Mouse (Mus musculus): ENCODE measurements around the gene Psmb9. TPM values are rescaled to one million over a fixed set of nuclear protein-coding genes. Genes with fewer than 3 reads are reported as not detected.

The Psmb9 gene
- polyA plus RNA-seq, 1 experiment from 2014 or later, result 1.1 TPM

DNA sequence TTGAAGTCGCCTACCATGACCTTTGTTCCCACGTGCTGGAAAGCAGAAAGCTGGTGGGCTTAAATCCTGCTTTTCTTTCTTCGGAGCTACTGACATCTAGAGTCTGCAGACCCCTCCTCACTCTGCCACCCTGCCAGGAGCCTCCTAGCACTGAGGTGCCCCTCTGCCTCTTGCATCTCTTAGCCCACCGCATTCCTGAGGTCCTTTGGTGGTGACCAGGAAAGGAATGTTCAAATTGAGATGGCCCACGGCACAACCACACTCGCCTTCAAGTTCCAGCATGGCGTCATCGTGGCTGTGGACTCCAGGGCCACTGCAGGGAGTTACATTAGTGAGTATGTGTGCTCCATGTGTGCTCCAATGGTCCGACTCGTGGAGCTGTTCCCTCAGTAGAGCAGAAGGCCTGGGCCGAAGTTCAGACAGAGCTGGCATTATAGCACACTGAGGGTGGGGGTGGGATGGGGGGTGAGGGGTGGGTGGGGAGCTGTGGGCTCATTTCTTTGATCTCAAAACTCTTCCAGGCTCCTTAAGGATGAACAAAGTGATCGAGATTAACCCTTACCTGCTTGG lies 11.6 kb upstream of the Psmb9 start:
- Histone ChIP-seq H3K4me1 (ENCODE audit: control insufficient read depth, insufficient read depth, low read length) (no peaks in the 10 kb centered on the region; the same call in 1 of the 2 replicates), H3K9ac (replicated peaks; ENCODE audit: low read length) (no peak overlapping the region), H3K36me3 (replicated peaks; ENCODE audit: control insufficient read depth, insufficient read depth, low read depth, low read length) (no peaks in the 10 kb centered on the region), H3K27ac (replicated peaks; ENCODE audit: low read depth, low read length) (no peak overlapping the region), H3K4me2 (ENCODE audit: low read depth, low read length) (no peak overlapping the region), H3K27me3 (ENCODE audit: control insufficient read depth, insufficient read depth, low read length) (peaks cover 57% of the 10 kb centered on the region), H3K9me3 (replicated peaks; ENCODE audit: control insufficient read depth, low read length) (no peaks in the 10 kb centered on the region), H3K4me3 (ENCODE audit: low read depth, low read length) (no peak overlapping the region)
- DNase-seq (ENCODE audit: low spot score) (no peak), ATAC-seq (replicated peaks; ENCODE audit: insufficient number of reproducible peaks, low FRiP score, low TSS enrichment, low read depth) (no peak)
- 65% methylated on average over 12 of the region's 12 CpGs for WGBS

- peaks cover 62% of the 10 kb centered on the region for H3K27me3 ChIP-seq (ENCODE audit: control insufficient read depth, insufficient read depth, low read length)
- 8% methylated on average over 11 of the region's 11 CpGs for WGBS
- H3K9ac ChIP-seq (replicated peaks; ENCODE audit: low read length), result no peak overlapping the region
- no peaks in the 10 kb centered on the region for H3K36me3 ChIP-seq (replicated peaks; ENCODE audit: control insufficient read depth, insufficient read depth, low read depth, low read length)
- no peaks in the 10 kb centered on the region for H3K9me3 ChIP-seq (replicated peaks; ENCODE audit: control insufficient read depth, low read length)
- H3K4me2 ChIP-seq (ENCODE audit: low read depth, low read length), result no peak overlapping the region
- no peaks in the 10 kb centered on the region; the same call in 1 of the 2 replicates for H3K4me1 ChIP-seq (ENCODE audit: control insufficient read depth, insufficient read depth, low read length)
- no peak for DNase-seq (ENCODE audit: low spot score)
- no peak overlapping the region for H3K27ac ChIP-seq (replicated peaks; ENCODE audit: low read depth, low read length)
- ATAC-seq (replicated peaks; ENCODE audit: insufficient number of reproducible peaks, low FRiP score, low TSS enrichment, low read depth), result no peak
- H3K4me3 ChIP-seq (ENCODE audit: low read depth, low read length), result no peak overlapping the region
Observed at GRCm38 (mm10) chr17:34198521-34198912, 11.0 kb upstream of the Psmb9 start.

DNA sequence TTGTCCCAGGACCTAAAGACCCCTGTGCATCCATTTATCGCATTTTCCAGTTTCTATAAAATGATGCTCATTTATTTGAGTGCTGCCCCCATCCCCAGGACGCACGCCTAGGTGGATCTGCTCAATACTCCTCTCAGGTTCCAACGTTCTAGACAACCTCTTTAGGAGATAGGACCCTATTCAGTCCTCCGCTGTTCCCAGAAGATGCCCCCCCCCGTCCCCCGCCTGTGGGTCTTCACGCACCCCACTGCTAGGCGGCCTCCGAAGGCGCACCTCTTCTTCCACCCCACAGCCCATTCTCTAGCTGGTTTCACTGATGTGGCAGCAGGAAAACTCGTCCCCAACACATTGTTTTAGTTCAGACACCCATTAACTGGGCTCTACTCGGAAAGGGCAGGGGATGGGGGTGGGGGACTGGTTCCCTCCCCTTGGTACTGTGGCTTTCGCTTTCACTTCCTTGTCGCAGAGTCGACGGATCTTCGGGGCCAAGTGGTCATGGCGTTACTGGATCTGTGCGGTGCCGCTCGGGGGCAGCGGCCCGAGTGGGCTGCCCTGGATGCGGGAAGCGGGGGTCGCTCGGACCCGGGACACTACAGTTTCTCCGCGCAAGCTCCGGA lies 10.4 kb upstream of the Psmb9 start:
- no peaks in the 10 kb centered on the region for H3K9me3 ChIP-seq (replicated peaks; ENCODE audit: control insufficient read depth, low read length)
- H3K4me3 ChIP-seq (ENCODE audit: low read depth, low read length), result peak overlapping the region; percentile 31
- WGBS, result 3% methylated on average over 32 of the region's 32 CpGs
- H3K9ac ChIP-seq (replicated peaks; ENCODE audit: low read length), result no peak overlapping the region
- no peaks in the 10 kb centered on the region; the same call in 1 of the 2 replicates for H3K4me1 ChIP-seq (ENCODE audit: control insufficient read depth, insufficient read depth, low read length)
- H3K4me2 ChIP-seq (ENCODE audit: low read depth, low read length), result peak overlapping the region; percentile 60
- no peak for ATAC-seq (replicated peaks; ENCODE audit: insufficient number of reproducible peaks, low FRiP score, low TSS enrichment, low read depth)
- no peak overlapping the region for H3K27ac ChIP-seq (replicated peaks; ENCODE audit: low read depth, low read length)
- peaks cover 60% of the 10 kb centered on the region for H3K27me3 ChIP-seq (ENCODE audit: control insufficient read depth, insufficient read depth, low read length)
- DNase-seq (ENCODE audit: low spot score), result no peak
- H3K36me3 ChIP-seq (replicated peaks; ENCODE audit: control insufficient read depth, insufficient read depth, low read depth, low read length), result no peaks in the 10 kb centered on the region

GRCm38 (mm10) chr17:34196941-34197894 lies 9.7 kb upstream of the Psmb9 start, which contains the start of gene Psmb8:
TSS of gene Psmb8 (plus strand) at chr17:34197721.
- H3K4me1 ChIP-seq (ENCODE audit: control insufficient read depth, insufficient read depth, low read length), result no peaks in the 10 kb centered on the region; the same call in 1 of the 2 replicates

DNA sequence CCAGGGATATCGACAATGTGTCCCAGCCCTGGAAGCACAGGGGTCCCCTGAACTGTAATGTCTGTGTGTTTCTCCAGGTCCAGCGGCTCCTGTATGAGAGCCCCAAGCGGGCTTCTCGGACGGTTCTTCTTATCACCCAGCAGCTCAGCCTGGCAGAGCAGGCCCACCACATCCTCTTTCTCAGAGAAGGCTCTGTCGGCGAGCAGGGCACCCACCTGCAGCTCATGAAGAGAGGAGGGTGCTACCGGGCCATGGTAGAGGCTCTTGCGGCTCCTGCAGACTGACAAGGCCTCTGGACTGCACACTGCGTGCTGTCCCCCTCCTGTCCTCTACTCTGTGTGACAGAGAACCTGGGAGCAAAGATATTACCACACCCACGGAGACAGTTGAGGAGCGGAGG lies 8.9 kb upstream of the Psmb9 start:
- WGBS, result 31% methylated on average over 12 of the region's 12 CpGs
- ATAC-seq (replicated peaks; ENCODE audit: insufficient number of reproducible peaks, low FRiP score, low TSS enrichment, low read depth), result no peak
- no peak for DNase-seq (ENCODE audit: low spot score)
- Histone ChIP-seq H3K4me1 (ENCODE audit: control insufficient read depth, insufficient read depth, low read length) (no peaks in the 10 kb centered on the region; the same call in 1 of the 2 replicates), H3K4me2 (ENCODE audit: low read depth, low read length) (no peak overlapping the region), H3K27me3 (ENCODE audit: control insufficient read depth, insufficient read depth, low read length) (peaks cover 65% of the 10 kb centered on the region), H3K4me3 (ENCODE audit: low read depth, low read length) (no peak overlapping the region), H3K9me3 (replicated peaks; ENCODE audit: control insufficient read depth, low read length) (no peaks in the 10 kb centered on the region), H3K27ac (replicated peaks; ENCODE audit: low read depth, low read length) (no peak overlapping the region), H3K36me3 (replicated peaks; ENCODE audit: control insufficient read depth, insufficient read depth, low read depth, low read length) (no peaks in the 10 kb centered on the region), H3K9ac (replicated peaks; ENCODE audit: low read length) (no peak overlapping the region)

More at GRCm38 (mm10) chr17:34196941-34197894, 9.7 kb upstream of the Psmb9 start, which contains the start of gene Psmb8:
- 4% methylated on average over 41 of the region's 41 CpGs for WGBS
- peaks cover 63% of the 10 kb centered on the region for H3K27me3 ChIP-seq (ENCODE audit: control insufficient read depth, insufficient read depth, low read length)
- H3K9me3 ChIP-seq (replicated peaks; ENCODE audit: control insufficient read depth, low read length), result no peaks in the 10 kb centered on the region
- DNase-seq (ENCODE audit: low spot score) (peak; percentile 89), ATAC-seq (replicated peaks; ENCODE audit: insufficient number of reproducible peaks, low FRiP score, low TSS enrichment, low read depth) (peak; percentile 78)
- H3K4me3 ChIP-seq (ENCODE audit: low read depth, low read length), result peak within 1 kb of the TSS; percentile 31
- peak within 1 kb of the TSS; percentile 34; the same call in 1 of the 2 replicates for H3K9ac ChIP-seq (replicated peaks; ENCODE audit: low read length)
- no peaks in the 10 kb centered on the region for H3K36me3 ChIP-seq (replicated peaks; ENCODE audit: control insufficient read depth, insufficient read depth, low read depth, low read length)
- peak within 1 kb of the TSS; percentile 60 for H3K4me2 ChIP-seq (ENCODE audit: low read depth, low read length)
- no peak within 1 kb of the TSS for H3K27ac ChIP-seq (replicated peaks; ENCODE audit: low read depth, low read length)

GRCm38 (mm10) chr17:34194723-34195122 lies 7.2 kb upstream of the Psmb9 start:
- H3K4me1 ChIP-seq (ENCODE audit: control insufficient read depth, insufficient read depth, low read length), result no peaks in the 10 kb centered on the region; the same call in 1 of the 2 replicates
- no peak overlapping the region for H3K27ac ChIP-seq (replicated peaks; ENCODE audit: low read depth, low read length)
- no peak overlapping the region for H3K4me2 ChIP-seq (ENCODE audit: low read depth, low read length)
- WGBS, result 83% methylated on average over 4 of the region's 4 CpGs
- H3K9me3 ChIP-seq (replicated peaks; ENCODE audit: control insufficient read depth, low read length), result no peaks in the 10 kb centered on the region
- no peak for ATAC-seq (replicated peaks; ENCODE audit: insufficient number of reproducible peaks, low FRiP score, low TSS enrichment, low read depth)
- peaks cover 64% of the 10 kb centered on the region for H3K27me3 ChIP-seq (ENCODE audit: control insufficient read depth, insufficient read depth, low read length)
- DNase-seq (ENCODE audit: low spot score), result no peak
- H3K4me3 ChIP-seq (ENCODE audit: low read depth, low read length), result no peak overlapping the region
- H3K36me3 ChIP-seq (replicated peaks; ENCODE audit: control insufficient read depth, insufficient read depth, low read depth, low read length), result no peaks in the 10 kb centered on the region
- H3K9ac ChIP-seq (replicated peaks; ENCODE audit: low read length), result no peak overlapping the region

- ATAC-seq (replicated peaks; ENCODE audit: insufficient number of reproducible peaks, low FRiP score, low TSS enrichment, low read depth), result no peak
- H3K27me3 ChIP-seq (ENCODE audit: control insufficient read depth, insufficient read depth, low read length), result peaks cover 54% of the 10 kb centered on the region
- H3K36me3 ChIP-seq (replicated peaks; ENCODE audit: control insufficient read depth, insufficient read depth, low read depth, low read length), result no peaks in the 10 kb centered on the region
- no peak for DNase-seq (ENCODE audit: low spot score)
- no peak overlapping the region for H3K4me2 ChIP-seq (ENCODE audit: low read depth, low read length)
- H3K9me3 ChIP-seq (replicated peaks; ENCODE audit: control insufficient read depth, low read length), result no peaks in the 10 kb centered on the region
- H3K9ac ChIP-seq (replicated peaks; ENCODE audit: low read length), result no peak overlapping the region
- H3K27ac ChIP-seq (replicated peaks; ENCODE audit: low read depth, low read length), result no peak overlapping the region
- WGBS, result 58% methylated on average over 8 of the region's 8 CpGs
- H3K4me3 ChIP-seq (ENCODE audit: low read depth, low read length), result no peak overlapping the region
- H3K4me1 ChIP-seq (ENCODE audit: control insufficient read depth, insufficient read depth, low read length), result no peaks in the 10 kb centered on the region; the same call in 1 of the 2 replicates
Observed at GRCm38 (mm10) chr17:34193468-34193867, 5.9 kb upstream of the Psmb9 start.

All from embryonic facial prominence, embryonic 11.5 days (tissue).